Mouse (Mus musculus): ENCODE results near the gene Pi4kb.
"Not testable (repeated sequence)": the region's sequence is repeated elsewhere in the genome, so short reads cannot be mapped to it uniquely, and the experiment has no call there.

Pi4kb gene

DNA sequence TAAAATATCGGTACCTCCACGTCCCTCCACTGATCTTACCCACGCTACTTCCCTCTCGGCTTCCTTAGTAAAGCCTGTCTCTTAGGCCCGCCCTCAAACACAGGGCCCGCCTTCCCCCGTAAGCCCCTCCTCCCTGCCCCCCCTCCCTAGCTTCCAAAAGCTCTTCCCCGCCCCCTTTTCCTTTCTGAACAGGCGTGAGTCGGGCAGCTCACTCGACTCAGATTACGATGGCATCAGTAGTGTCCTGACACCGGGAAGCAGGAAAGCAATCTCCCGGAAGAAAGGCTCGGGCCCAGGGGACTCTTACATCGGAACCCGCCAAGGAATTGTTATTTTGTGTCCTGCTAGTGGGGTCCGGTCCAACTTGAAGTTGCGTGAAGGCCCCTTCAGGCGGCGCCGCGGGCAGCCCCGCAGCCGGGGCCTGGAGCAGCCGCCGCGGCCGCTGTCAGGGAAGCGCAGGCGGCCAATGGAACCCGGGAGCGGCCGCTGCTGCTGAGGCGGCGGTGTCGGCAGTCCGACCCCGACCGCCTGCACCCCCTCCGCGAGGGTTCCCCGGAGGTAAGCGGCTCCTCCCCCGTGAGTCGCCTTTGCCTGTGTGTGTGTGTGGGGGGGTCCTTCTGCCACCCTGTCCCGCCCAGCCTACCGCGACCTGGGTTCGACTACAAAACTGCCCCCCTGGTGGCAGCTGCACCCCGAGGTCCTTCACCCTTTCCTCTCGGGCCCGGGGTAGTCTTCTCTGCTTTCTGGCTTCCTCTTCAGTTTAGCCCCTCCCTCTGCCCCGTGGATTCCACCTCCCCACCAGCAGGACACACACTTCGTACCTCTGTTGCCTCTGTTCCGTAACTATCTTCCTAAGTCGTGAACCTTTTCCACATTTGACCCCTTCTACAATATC lies at the start of gene Pi4kb:
Gene Pi4kb (plus strand): TSS at position 204 of the 895 bp plus-strand sequence.
- peak; percentile 89 to 92 for DNase-seq

GRCm38 (mm10) chr3:94926301-94926736 lies 48.2 kb upstream of the Pi4kb start:
- DNase-seq = not testable (repeated sequence)

GRCm38 (mm10) chr3:94928979-94929378 lies 45.6 kb upstream of the Pi4kb start:
- DNase-seq = peak; percentile 37 to 44

- DNase-seq = peak; percentile 71 to 78
These were observed 43.9 kb upstream of the Pi4kb start for GRCm38 (mm10) chr3:94930386-94931266.

GRCm38 (mm10) chr3:94931427-94932082 lies 43.0 kb upstream of the Pi4kb start:
- not testable (repeated sequence) for DNase-seq

DNA sequence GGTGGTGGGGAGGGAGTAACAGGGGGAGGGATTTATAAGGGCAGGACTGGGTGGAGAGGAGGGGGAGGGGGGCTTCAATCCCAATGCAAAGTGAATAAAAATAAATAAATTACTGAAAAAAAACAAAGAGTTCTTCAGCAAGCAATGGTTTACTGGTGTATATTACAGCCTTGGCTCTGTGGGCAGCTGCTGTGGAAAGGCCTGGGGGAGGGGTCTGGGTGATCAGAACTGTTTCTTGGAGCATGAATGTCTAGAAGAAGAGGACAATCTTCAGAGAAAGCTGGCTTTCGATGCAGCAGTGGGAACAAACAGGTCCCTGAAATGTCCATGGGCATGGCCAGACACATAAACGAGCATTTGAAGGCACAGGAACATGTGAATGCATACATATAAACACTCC lies 42.3 kb upstream of the Pi4kb start:
- DNase-seq = not testable (repeated sequence)

GRCm38 (mm10) chr3:94932809-94933564 lies 41.5 kb upstream of the Pi4kb start, which contains the start of gene Selenbp1:
Gene Selenbp1 (plus strand): TSS chr3:94933056.
- DNase-seq = peak; percentile 93 to 96

DNA sequence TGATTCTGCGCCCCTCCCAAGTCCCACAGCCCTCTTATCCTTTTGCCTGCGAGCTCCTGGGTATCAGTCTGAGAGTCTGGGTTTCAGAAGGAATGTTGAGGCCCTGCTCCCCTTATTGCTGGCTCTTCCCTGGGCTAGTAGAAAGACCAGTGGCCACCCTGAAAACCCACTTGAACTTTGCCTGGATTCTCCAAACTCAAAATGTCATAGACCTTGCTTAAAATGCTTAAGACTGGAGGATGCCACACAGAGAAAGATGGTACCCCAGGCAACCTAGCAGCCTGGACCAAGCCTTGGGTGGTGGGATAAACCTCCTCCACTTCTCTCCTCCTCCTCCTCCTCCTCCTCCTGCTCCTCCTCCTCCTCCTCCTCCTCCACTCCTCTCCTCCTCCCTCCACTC lies 40.9 kb upstream of the Pi4kb start:
- DNase-seq = not testable (repeated sequence)

- DNase-seq = not testable (repeated sequence)
These were observed 40.0 kb upstream of the Pi4kb start for GRCm38 (mm10) chr3:94934564-94934963.

DNA sequence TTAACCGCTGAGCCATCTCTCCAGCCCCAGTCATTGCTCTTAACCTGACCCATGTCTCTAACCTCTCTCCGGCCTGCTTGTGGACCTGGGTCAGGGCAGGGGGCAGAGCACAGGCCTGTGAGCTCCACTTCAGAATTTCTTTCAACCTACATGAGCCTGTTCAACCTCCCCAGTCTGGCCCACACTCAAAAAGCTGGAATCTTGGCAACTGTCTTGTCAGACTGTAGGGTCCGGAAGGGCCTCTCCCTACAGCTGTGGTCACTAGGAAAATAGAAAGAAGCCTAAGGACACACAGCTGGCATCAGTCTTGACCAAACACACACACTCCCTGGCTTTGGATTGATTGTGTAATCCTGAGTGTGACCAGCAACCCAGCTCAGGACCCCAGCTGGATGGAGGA lies 39.2 kb upstream of the Pi4kb start:
- DNase-seq = peak; percentile 76 to 78

DNA sequence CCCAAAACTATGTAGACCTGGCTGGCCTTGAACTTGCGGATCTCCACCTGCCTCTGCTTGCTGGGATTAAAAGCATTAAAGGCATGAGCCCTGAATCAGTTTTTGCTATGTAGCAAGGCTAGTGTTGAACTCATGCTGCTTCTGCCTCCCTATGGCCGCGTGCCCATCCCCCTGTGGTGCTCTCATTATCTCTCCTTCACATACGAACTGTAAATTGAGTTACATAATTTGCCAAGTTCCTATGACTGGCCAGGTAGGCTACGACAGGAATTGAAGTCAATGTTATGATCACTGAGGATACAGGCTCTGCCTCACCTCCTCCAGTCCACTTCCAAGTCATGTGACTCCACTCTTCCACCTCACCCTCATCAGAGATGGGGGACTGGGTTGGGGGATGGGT lies 38.4 kb upstream of the Pi4kb start:
- not testable (repeated sequence) for DNase-seq

DNA sequence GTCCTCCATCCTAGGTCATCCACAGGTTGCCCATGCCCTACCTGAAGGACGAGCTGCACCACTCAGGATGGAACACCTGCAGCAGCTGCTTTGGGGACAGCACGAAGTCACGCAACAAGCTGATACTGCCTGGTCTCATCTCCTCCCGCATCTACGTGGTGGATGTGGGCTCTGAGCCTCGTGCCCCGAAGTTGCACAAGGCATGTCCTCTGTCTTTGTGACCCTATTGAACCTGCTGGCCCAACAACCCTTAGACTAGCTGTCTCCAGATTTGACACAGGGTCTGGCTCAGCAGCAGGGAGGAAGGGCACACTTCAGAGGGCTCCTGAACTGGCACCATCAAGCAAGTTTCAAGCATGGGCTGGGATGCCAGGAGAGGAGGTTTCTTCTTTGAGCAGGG lies 37.3 kb upstream of the Pi4kb start:
- DNase-seq = not testable (repeated sequence)

DNA sequence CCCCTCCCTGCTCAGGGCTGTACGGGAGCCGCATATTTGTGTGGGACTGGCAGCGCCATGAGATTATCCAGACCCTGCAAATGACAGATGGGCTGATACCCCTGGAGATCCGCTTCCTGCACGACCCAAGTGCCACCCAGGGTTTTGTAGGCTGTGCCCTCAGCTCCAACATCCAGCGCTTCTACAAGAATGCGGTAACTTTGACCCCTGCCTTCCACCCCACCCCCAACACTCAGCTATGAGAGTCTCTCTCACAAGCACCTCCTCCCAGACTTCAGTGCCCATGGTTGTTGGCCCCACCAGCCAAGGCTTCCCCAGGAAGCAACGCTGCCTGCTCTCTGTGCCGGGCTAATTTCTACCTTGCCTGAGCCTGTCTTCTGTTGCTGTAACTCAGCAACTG lies 34.5 kb upstream of the Pi4kb start:
- DNase-seq = peak; percentile 71 to 72

GRCm38 (mm10) chr3:94942211-94942967 lies 32.1 kb upstream of the Pi4kb start:
- not testable (repeated sequence) for DNase-seq

DNA sequence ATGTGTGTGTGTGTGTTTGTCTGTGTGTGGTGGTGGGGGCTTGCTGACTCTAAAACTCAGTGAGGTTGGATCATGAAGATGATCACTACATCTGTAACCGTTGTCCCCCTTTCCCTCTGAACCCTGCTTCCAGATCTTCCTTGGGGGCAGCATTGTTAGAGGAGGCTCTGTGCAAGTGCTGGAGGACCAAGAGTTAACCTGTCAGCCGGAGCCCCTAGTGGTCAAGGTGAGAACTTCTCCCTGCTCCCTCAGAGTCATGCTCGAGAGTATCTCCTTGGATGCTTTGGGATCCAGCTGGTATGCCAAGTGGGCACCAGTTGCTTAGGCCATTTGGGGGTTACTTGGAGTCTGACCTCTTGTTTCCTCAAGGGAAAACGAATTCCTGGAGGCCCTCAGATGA lies 30.8 kb upstream of the Pi4kb start:
- DNase-seq = peak in 1 of 2 experiments; percentile 55

GRCm38 (mm10) chr3:94948066-94948614 lies 26.4 kb upstream of the Pi4kb start:
- DNase-seq = peak in 1 of 2 experiments; percentile 32

- DNase-seq = peak; percentile 71 to 81
These were observed 24.9 kb upstream of the Pi4kb start for GRCm38 (mm10) chr3:94949645-94950044.

DNA sequence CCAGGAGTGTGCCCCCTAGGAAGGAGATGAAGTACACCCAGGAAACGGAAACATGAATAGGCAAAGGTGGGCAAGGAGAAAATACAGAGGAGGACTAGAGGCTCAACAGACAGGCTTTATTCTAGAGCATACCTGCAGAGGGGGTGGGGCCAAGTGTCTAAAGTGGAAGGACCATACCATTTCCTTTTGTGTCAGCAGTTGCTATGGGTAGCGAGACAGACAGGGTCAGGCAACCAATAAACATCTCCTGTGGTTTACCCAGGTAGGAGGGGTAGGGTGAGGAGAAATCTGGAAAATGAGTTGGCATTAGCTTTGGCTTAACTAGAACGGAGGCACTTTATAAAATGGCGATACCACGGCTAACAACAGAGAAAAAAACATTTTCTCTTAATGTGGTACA lies 21.7 kb upstream of the Pi4kb start:
- DNase-seq = peak; percentile 67 to 68

DNA sequence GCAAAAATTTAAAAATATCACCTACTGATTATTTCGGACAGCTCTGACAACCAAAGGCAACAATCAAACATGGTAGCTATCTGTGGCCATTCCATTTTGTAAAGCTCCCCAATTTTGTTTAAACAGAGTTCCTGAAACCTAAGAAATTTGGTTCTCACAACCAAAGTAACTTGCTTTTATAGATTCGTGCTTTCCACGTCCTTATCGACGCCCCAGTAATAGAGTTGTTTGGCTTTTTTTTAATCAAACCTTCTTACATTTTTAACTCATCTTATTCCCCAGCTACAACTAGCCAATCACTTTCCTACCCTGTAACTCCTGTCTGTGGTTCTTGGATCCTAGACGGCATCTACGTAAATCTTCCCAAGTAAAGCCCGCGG lies 21.2 kb upstream of the Pi4kb start:
- no peak for DNase-seq

DNA sequence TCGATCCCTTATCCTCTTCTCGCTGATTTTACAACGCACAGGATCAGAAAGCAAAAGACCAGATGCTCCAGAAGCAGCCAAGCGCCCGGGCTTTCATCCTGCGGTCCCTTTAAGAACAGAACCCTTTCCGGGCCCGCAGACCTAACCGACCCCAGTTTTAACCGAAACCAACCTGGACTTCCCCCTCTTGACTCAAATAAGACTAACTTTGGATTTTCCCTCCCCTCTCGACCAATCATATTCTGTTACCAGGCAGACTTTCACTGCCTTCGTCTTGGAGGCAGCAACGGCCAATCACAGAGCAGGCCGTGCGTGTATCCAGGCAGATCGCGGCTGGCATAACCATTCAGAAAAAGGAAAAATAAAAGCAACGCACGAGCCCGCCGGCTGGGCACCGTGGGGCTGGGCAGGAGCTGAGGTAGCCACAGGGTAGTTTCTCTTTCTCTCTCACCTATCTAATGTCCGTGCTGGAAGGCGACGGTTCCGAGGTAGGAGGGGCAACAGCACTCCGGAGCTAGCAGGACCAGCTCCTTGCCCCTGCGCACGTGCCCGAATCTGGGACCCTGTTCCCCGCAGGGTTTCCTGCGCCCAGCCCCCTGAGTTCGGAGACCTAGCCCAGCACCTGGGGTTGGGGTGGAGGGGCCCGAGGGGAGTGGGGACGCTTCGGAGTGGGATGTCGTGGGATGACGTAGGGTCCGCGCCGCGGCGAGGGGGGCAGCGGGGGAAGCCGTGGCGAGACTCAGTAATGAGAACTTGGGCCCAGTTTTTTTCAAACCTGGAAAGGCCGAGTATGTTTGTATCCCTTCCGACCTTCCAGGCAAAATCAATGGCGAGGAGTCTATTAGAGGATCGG lies 20.5 kb upstream of the Pi4kb start, which contains the start of gene Rfx5:
Gene Rfx5 (plus strand): TSS at position 312 of the 853 bp plus-strand sequence.
- DNase-seq = peak; percentile 94 to 99

All from kidney, postnatal 36 days (tissue).